Mouse (Mus musculus) MEL (cell line): ENCODE results near the gene Gtf2h5. TPM values are rescaled to one million over a fixed set of nuclear protein-coding genes. Genes with fewer than 3 reads are reported as not detected.

Source experiments
- DNase-seq: peaks from one replicate; pipeline ENCODE4 v3.0.0; 2011; ENCODE audit warnings: low read depth, low spot score
- H3K27ac ChIP-seq: 2 replicates; pipeline ENCODE4 v1.5.1; 2012; ENCODE audit warnings: low read depth, mild to moderate bottlenecking, control low read depth, low read length, moderate library complexity; ENCODE audit not compliant: control insufficient read depth
- H3K27me3 ChIP-seq, 2 experiments: fragments of 150-350 bp in 1 of 2; sonication (generic) in 1 of 2; 2 replicates each; pipeline ENCODE4 v1.6.1; 2012; ENCODE audit warnings: low read length in 2 of 2, mild to moderate bottlenecking in 2 of 2, improper control_type of control experiment in 1 of 2, moderate library complexity in 1 of 2; ENCODE audit not compliant: insufficient read depth in 2 of 2, control insufficient read depth in 1 of 2
- H3K36me3 ChIP-seq, 2 experiments: 2 replicates each; pipeline ENCODE4 v1.6.1; 2012 to 2014; ENCODE audit warnings: low read length in 2 of 2, improper control_type of control experiment in 1 of 2, inconsistent platforms in 1 of 2, mild to moderate bottlenecking in 1 of 2; ENCODE audit not compliant: insufficient read depth in 2 of 2, control insufficient read depth in 1 of 2
- H3K4me1 ChIP-seq, 2 experiments: fragments of 150-350 bp in 1 of 2; sonication (generic) in 1 of 2; 2 replicates each; pipeline ENCODE4 v1.6.1; 2012; ENCODE audit warnings: low read length in 2 of 2, improper control_type of control experiment in 1 of 2, mild to moderate bottlenecking in 1 of 2; ENCODE audit not compliant: insufficient read depth in 2 of 2, control insufficient read depth in 1 of 2
- H3K4me3 ChIP-seq, 2 experiments: fragments of 150-350 bp in 1 of 2; sonication (generic) in 1 of 2; 2 replicates each; pipeline ENCODE4 v1.5.1; 2012; ENCODE audit warnings: low read depth in 2 of 2, low read length in 2 of 2, mild to moderate bottlenecking in 2 of 2, moderate library complexity in 2 of 2, control low read depth in 1 of 2, improper control_type of control experiment in 1 of 2; ENCODE audit not compliant: control insufficient read depth in 1 of 2, insufficient read depth in 1 of 2
- H3K79me2 ChIP-seq: 2 replicates; pipeline ENCODE4 v1.6.1; 2012; ENCODE audit warnings: mild to moderate bottlenecking, low read length, moderate library complexity; ENCODE audit not compliant: control insufficient read depth, poor library complexity, insufficient read depth
- H3K9ac ChIP-seq: 2 replicates; pipeline ENCODE4 v1.6.1; 2012; ENCODE audit warnings: low read depth, mild to moderate bottlenecking, control low read depth, low read length, moderate library complexity; ENCODE audit not compliant: control insufficient read depth, poor library complexity, severe bottlenecking
- H3K9me3 ChIP-seq: fragments of 150-350 bp; sonication (generic); replicated peaks from 2 replicates; pipeline ENCODE4 v1.6.1; 2012; ENCODE audit warnings: mild to moderate bottlenecking, low read length, improper control_type of control experiment, moderate library complexity; ENCODE audit not compliant: insufficient read depth
- BHLHE40 ChIP-seq: IDR thresholded peaks from 2 replicates; pipeline ENCODE4 v1.6.1; 2012; ENCODE audit warnings: low read depth, mild to moderate bottlenecking, inconsistent platforms, low read length, improper control_type of control experiment, borderline replicate concordance
- CTCF ChIP-seq, 3 experiments: IDR thresholded peaks in 2 of 3; conservative IDR thresholded peaks in 1 of 3; 2 replicates each; pipeline ENCODE4 v1.5.1; 2011 to 2012; ENCODE audit warnings: low read length in 3 of 3, low read depth in 2 of 3, mild to moderate bottlenecking in 2 of 3, improper control_type of control experiment in 1 of 3, inconsistent platforms in 1 of 3, mixed read lengths in 1 of 3, moderate library complexity in 1 of 3; ENCODE audit not compliant: control insufficient read depth in 1 of 3, insufficient read depth in 1 of 3, poor library complexity in 1 of 3, severe bottlenecking in 1 of 3
- ELF1 ChIP-seq: IDR thresholded peaks from 2 replicates; pipeline ENCODE4 v1.6.1; 2014; ENCODE audit warnings: low read depth, mild to moderate bottlenecking, inconsistent platforms, low read length, improper control_type of control experiment, moderate library complexity
- ETS1 ChIP-seq: IDR thresholded peaks from 2 replicates; pipeline ENCODE4 v1.6.1; 2012; ENCODE audit warnings: low read depth, mild to moderate bottlenecking, inconsistent platforms, low read length, improper control_type of control experiment, moderate library complexity
- HCFC1 ChIP-seq: IDR thresholded peaks from 2 replicates; pipeline ENCODE4 v1.6.1; 2012; ENCODE audit warnings: low read depth, mild to moderate bottlenecking, inconsistent platforms, low read length, improper control_type of control experiment, moderate library complexity
- JUND ChIP-seq: IDR thresholded peaks from 2 replicates; pipeline ENCODE4 v1.6.1; 2011; ENCODE audit warnings: low read depth, mild to moderate bottlenecking, improper control_type of control experiment, low read length
- MAX ChIP-seq: IDR thresholded peaks from 2 replicates; pipeline ENCODE4 v1.6.1; 2011; ENCODE audit warnings: low read length, improper control_type of control experiment
- MAZ ChIP-seq: IDR thresholded peaks from 2 replicates; pipeline ENCODE4 v1.6.1; 2012; ENCODE audit warnings: low read depth, mild to moderate bottlenecking, inconsistent platforms, low read length, improper control_type of control experiment
- MXI1 ChIP-seq: IDR thresholded peaks from 2 replicates; pipeline ENCODE4 v1.6.1; 2011; ENCODE audit warnings: mild to moderate bottlenecking, low read depth, low read length, improper control_type of control experiment
- MYB ChIP-seq: IDR thresholded peaks from 2 replicates; pipeline ENCODE4 v1.6.1; 2011; ENCODE audit warnings: mild to moderate bottlenecking, low read depth, low read length, improper control_type of control experiment
- NELFE ChIP-seq: IDR thresholded peaks from 2 replicates; pipeline ENCODE4 v1.6.1; 2011; ENCODE audit warnings: low read depth, low read length, improper control_type of control experiment
- POLR2A ChIP-seq, 2 experiments: IDR thresholded peaks; 2 replicates each; pipeline ENCODE4 v1.6.1; 2011 to 2012; ENCODE audit warnings: low read length in 2 of 2, mild to moderate bottlenecking in 2 of 2, control low read depth in 1 of 2, improper control_type of control experiment in 1 of 2, low read depth in 1 of 2, moderate library complexity in 1 of 2; ENCODE audit not compliant: control insufficient read depth in 1 of 2, insufficient read depth in 1 of 2, poor library complexity in 1 of 2
- POLR2AphosphoS2 ChIP-seq: IDR thresholded peaks from 2 replicates; pipeline ENCODE4 v1.6.1; 2011; ENCODE audit warnings: low read length, improper control_type of control experiment
- SIN3A ChIP-seq: IDR thresholded peaks from 2 replicates; pipeline ENCODE4 v1.6.1; 2012; ENCODE audit warnings: low read length, improper control_type of control experiment, inconsistent platforms
- SMC3 ChIP-seq: IDR thresholded peaks from 2 replicates; pipeline ENCODE4 v1.6.1; 2011; ENCODE audit warnings: low read depth, low read length, improper control_type of control experiment
- TBP ChIP-seq: IDR thresholded peaks from 2 replicates; pipeline ENCODE4 v1.8.0; 2011; ENCODE audit warnings: low read depth, low read length, improper control_type of control experiment
- TCF12 ChIP-seq: IDR thresholded peaks from 2 replicates; pipeline ENCODE4 v1.6.1; 2014; ENCODE audit warnings: low read depth, mild to moderate bottlenecking, inconsistent platforms, low read length, improper control_type of control experiment, moderate library complexity
- USF1 ChIP-seq: IDR thresholded peaks from 2 replicates; pipeline ENCODE4 v1.6.1; 2014; ENCODE audit warnings: low read depth, mild to moderate bottlenecking, inconsistent platforms, low read length, improper control_type of control experiment, moderate library complexity
- USF2 ChIP-seq, 2 experiments: IDR thresholded peaks; 2 replicates each; pipeline ENCODE4 v1.6.1; 2011 to 2012; ENCODE audit warnings: improper control_type of control experiment in 2 of 2, low read length in 2 of 2, borderline replicate concordance in 1 of 2, inconsistent platforms in 1 of 2, low read depth in 1 of 2, mild to moderate bottlenecking in 1 of 2; ENCODE audit not compliant: insufficient read depth in 1 of 2
- ZMIZ1 ChIP-seq: IDR thresholded peaks from 2 replicates; pipeline ENCODE4 v1.6.1; 2012; ENCODE audit warnings: low read depth, mild to moderate bottlenecking, inconsistent platforms, low read length, improper control_type of control experiment, moderate library complexity
- ZNF384 ChIP-seq: IDR thresholded peaks from 2 replicates; pipeline ENCODE4 v1.6.1; 2012; ENCODE audit warnings: low read depth, mild to moderate bottlenecking, inconsistent platforms, low read length, improper control_type of control experiment
- polyA plus RNA-seq, 2 experiments: library from polyadenylated mRNA; stranded (reverse) in 1 of 2; unstranded in 1 of 2; fragments of >175 nt in 1 of 2; fragments of >200 nt in 1 of 2; gene quantifications; 2 replicates each; pipeline versions ENCODE4 v1.2.1 to v1.2.4; 2012; ENCODE audit warnings: low replicate concordance in 2 of 2, low read depth in 1 of 2; ENCODE audit not compliant: insufficient read length in 2 of 2, insufficient read depth in 1 of 2, missing spikeins in 1 of 2
- total RNA-seq: library from RNA; depleted of rRNA; stranded (reverse); fragments of 300-350 nt; gene quantifications from 2 replicates; pipeline ENCODE4 v1.2.3, GENCODE M21; 2012

The Gtf2h5 gene
- total and polyA plus RNA-seq, 3 experiments: 78.3 to 90.9 TPM; not detected in 1

DNA sequence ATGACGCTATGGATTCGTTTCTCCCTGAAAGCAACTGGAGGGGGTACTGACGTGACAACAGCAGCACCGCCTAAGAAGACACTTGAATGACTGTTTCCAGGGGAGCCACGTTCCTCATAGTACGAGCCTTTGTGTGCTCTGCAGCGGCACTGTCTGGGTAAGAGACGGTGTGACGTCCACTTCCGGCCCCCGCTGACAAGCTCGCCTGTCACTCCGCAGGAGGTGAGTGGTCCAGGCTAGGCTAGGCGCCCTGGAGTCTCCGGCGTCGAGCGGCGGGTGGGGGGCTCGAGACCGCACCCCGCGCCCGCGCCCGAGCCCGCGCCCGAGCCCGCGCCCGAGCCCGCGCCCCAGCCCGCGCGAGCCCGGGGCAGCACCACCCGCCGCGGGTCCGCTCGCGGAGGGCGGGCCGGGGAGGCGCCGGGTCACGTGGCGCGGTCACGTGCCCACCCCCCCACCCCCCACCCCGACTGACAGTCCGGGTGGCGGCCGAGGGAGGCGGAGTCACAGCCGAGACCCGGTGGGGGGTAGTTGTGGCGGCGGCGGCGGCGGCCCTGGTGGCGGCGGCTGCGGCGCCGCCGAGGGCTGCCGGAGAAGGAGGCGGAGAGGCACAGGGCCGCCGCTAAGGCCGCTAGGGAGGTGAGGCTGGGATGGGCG is 26.9 kb downstream of the Gtf2h5 start, which contains the start of gene Tulp4:
TSS of gene Tulp4 (plus strand) at position 77 of the 654 bp plus-strand sequence.
- Histone ChIP-seq H3K9me3 (no peaks in the 10 kb centered on the region), H3K27me3 (no peaks in the 10 kb centered on the region), H3K4me1 (peaks cover 2 to 3% of the 10 kb centered on the region in 2 experiments; a peak in 3 of 4 replicates), H3K4me3 (peak within 1 kb of the TSS; percentile 78 to 82), H3K36me3 (peaks cover 0 to 5% of the 10 kb centered on the region in 2 experiments; a peak in 2 of 4 replicates), H3K27ac (peak within 1 kb of the TSS; percentile 80), H3K9ac (peak within 1 kb of the TSS; percentile 83), H3K79me2 (peaks cover 6% of the 10 kb centered on the region; the same call in 1 of the 2 replicates)
- DNase-seq: peak; percentile 93
- TF ChIP-seq POLR2AphosphoS2 (peak; percentile 49; the same call in 1 of the 2 replicates), MAX (peak; percentile 73), TCF12 (0 out of 2 replicates have a peak, but pooled peaks have one; percentile 23), JUND (no peak), HCFC1 (no peak; the same call in 1 of the 2 replicates), ZMIZ1 (peak; percentile 90; the same call in 1 of the 2 replicates), BHLHE40 (peak; percentile 20; the same call in 1 of the 2 replicates), USF2 (IDR thresholded peaks at IDR 0.05; ENCODE audit: borderline replicate concordance in 1 of 2, insufficient read depth in 1 of 2, low read depth in 1 of 2, low read length in 2 of 2) (peak in 1 of 2 experiments; percentile 73; a peak in 1 of 4 replicates), ELF1 (peak; percentile 56), POLR2A (IDR thresholded peaks at IDR 0.05; ENCODE audit: control insufficient read depth in 1 of 2, insufficient read depth in 1 of 2, low read depth in 1 of 2, low read length in 2 of 2, poor library complexity in 1 of 2) (peak; percentile 83; a peak in 3 of 4 replicates), NELFE (peak; percentile 62), ZNF384 (no peak), MYB (no peak), SIN3A (peak; percentile 84), MXI1 (peak; percentile 76), SMC3 (no peak), ETS1 (peak; percentile 39; the same call in 1 of the 2 replicates), CTCF (IDR thresholded peaks at IDR 0.05 in 2 of 3, conservative IDR thresholded peaks at IDR 0.05 in 1 of 3; ENCODE audit: control insufficient read depth in 1 of 3, insufficient read depth in 1 of 3, low read depth in 2 of 3, low read length in 3 of 3, poor library complexity in 1 of 3, severe bottlenecking in 1 of 3) (no peak), MAZ (peak; percentile 58; the same call in 1 of the 2 replicates), TBP (peak; percentile 53), USF1 (peak; percentile 79)
